Mouse (Mus musculus): ENCODE measurements around the gene Ddi2.
A peak's percentile ranks its signal among the peaks of the same experiment; 100 is the strongest.
"Not testable (repeated sequence)": the region's sequence is repeated elsewhere in the genome, so short reads cannot be mapped to it uniquely, and the experiment has no call there.

The Ddi2 gene

GRCm38 (mm10) chr4:141722731-141723672 is at the start of gene Ddi2:
Ddi2 (minus strand) TSS chr4:141723419.
- DNase-seq (ENCODE audit: low spot score in 2 of 2): peak; percentile 94

GRCm38 (mm10) chr4:141773019-141773418 is 49.8 kb upstream of the Ddi2 start:
- not testable (repeated sequence) for DNase-seq (ENCODE audit: low spot score in 2 of 2)

- no peak for DNase-seq (ENCODE audit: low spot score in 2 of 2)
These were observed 48.6 kb upstream of the Ddi2 start for GRCm38 (mm10) chr4:141771823-141772222.

- no peak for DNase-seq (ENCODE audit: low spot score in 2 of 2)
These were observed 46.4 kb upstream of the Ddi2 start for GRCm38 (mm10) chr4:141769501-141770160.

GRCm38 (mm10) chr4:141767353-141768036 is 44.3 kb upstream of the Ddi2 start:
- DNase-seq (ENCODE audit: low spot score in 2 of 2): no peak

- peak in 1 of 2 experiments; percentile 57 for DNase-seq (ENCODE audit: low spot score in 2 of 2)
These were observed 43.6 kb upstream of the Ddi2 start for GRCm38 (mm10) chr4:141766668-141767352.

- DNase-seq (ENCODE audit: low spot score in 2 of 2): peak; percentile 39 to 47
These were observed 43.1 kb upstream of the Ddi2 start for GRCm38 (mm10) chr4:141766316-141766667.

- no peak for DNase-seq (ENCODE audit: low spot score in 2 of 2)
These were observed 41.8 kb upstream of the Ddi2 start for GRCm38 (mm10) chr4:141765008-141765407.

GRCm38 (mm10) chr4:141763476-141763875 is 40.3 kb upstream of the Ddi2 start:
- DNase-seq (ENCODE audit: low spot score in 2 of 2): no peak

GRCm38 (mm10) chr4:141762102-141762598 is 38.9 kb upstream of the Ddi2 start:
- no peak for DNase-seq (ENCODE audit: low spot score in 2 of 2)

GRCm38 (mm10) chr4:141760942-141761341 is 37.7 kb upstream of the Ddi2 start:
- no peak for DNase-seq (ENCODE audit: low spot score in 2 of 2)

- DNase-seq (ENCODE audit: low spot score in 2 of 2): no peak
These were observed 35.8 kb upstream of the Ddi2 start for GRCm38 (mm10) chr4:141758874-141759542.

- DNase-seq (ENCODE audit: low spot score in 2 of 2): no peak
These were observed 33.9 kb upstream of the Ddi2 start for GRCm38 (mm10) chr4:141757124-141757523.

GRCm38 (mm10) chr4:141755375-141755930 is 32.2 kb upstream of the Ddi2 start:
- no peak for DNase-seq (ENCODE audit: low spot score in 2 of 2)

GRCm38 (mm10) chr4:141752076-141752421 is 28.8 kb upstream of the Ddi2 start:
- DNase-seq (ENCODE audit: low spot score in 2 of 2): no peak

- DNase-seq (ENCODE audit: low spot score in 2 of 2): no peak
These were observed 28.3 kb upstream of the Ddi2 start for GRCm38 (mm10) chr4:141751419-141752075.

- no peak for DNase-seq (ENCODE audit: low spot score in 2 of 2)
These were observed 27.6 kb upstream of the Ddi2 start for GRCm38 (mm10) chr4:141750826-141751225.

GRCm38 (mm10) chr4:141749557-141749956 is 26.3 kb upstream of the Ddi2 start:
- no peak for DNase-seq (ENCODE audit: low spot score in 2 of 2)

GRCm38 (mm10) chr4:141746578-141747346 is 23.5 kb upstream of the Ddi2 start, which contains the start of gene Agmat:
Agmat (plus strand) TSS chr4:141746672.
- DNase-seq (ENCODE audit: low spot score in 2 of 2): no peak

Data from right cerebral cortex, postnatal 10 days (tissue).